Mouse (Mus musculus) thymus, postnatal 10 days (tissue): ENCODE data around the gene Mpp2.

Source experiments
- DNase-seq, 2 experiments: peaks; one replicate each; pipeline ENCODE4 v3.0.0; 2021; ENCODE audit warnings: low spot score in 2 of 2

Gene Mpp2

GRCm38 (mm10) chr11:102087931-102088898 lies at the start of gene Mpp2:
Gene Mpp2, minus strand, starts transcription at chr11:102088515.
- no peak for DNase-seq

GRCm38 (mm10) chr11:102137625-102138446 lies 49.5 kb upstream of the Mpp2 start:
- DNase-seq, result no peak

GRCm38 (mm10) chr11:102134516-102134915 lies 46.2 kb upstream of the Mpp2 start:
- no peak for DNase-seq

GRCm38 (mm10) chr11:102117386-102117785 lies 29.1 kb upstream of the Mpp2 start:
- DNase-seq, result no peak

- no peak for DNase-seq
Measured at GRCm38 (mm10) chr11:102116241-102116640, 27.9 kb upstream of the Mpp2 start.

GRCm38 (mm10) chr11:102111576-102111975 lies 23.3 kb upstream of the Mpp2 start:
- no peak for DNase-seq

- DNase-seq, result no peak
Measured at GRCm38 (mm10) chr11:102107732-102108131, 19.4 kb upstream of the Mpp2 start, which contains the start of gene Pyy. Gene Pyy, minus strand, starts transcription at chr11:102107832.

GRCm38 (mm10) chr11:102106911-102107310 lies 18.6 kb upstream of the Mpp2 start:
- no peak for DNase-seq

GRCm38 (mm10) chr11:102102485-102103258 lies 14.4 kb upstream of the Mpp2 start:
- DNase-seq, result peak in 1 of 2 experiments; percentile 61

GRCm38 (mm10) chr11:102101219-102101618 lies 12.9 kb upstream of the Mpp2 start, which contains the start of gene Ppy:
Gene Ppy, minus strand, starts transcription at chr11:102101319.
- no peak for DNase-seq

GRCm38 (mm10) chr11:102096887-102097391 lies 8.6 kb upstream of the Mpp2 start:
- DNase-seq, result peak in 1 of 2 experiments; percentile 45

- no peak for DNase-seq
Measured at GRCm38 (mm10) chr11:102096446-102096845, 8.1 kb upstream of the Mpp2 start.

GRCm38 (mm10) chr11:102095676-102096075 lies 7.4 kb upstream of the Mpp2 start:
- no peak for DNase-seq

- no peak for DNase-seq
Measured at GRCm38 (mm10) chr11:102089088-102089808, 933 bp upstream of the Mpp2 start.

GRCm38 (mm10) chr11:102087081-102087751 lies 1.1 kb downstream of the Mpp2 start:
- peak; percentile 10 to 31 for DNase-seq

GRCm38 (mm10) chr11:102086331-102086730 lies 2.0 kb downstream of the Mpp2 start:
- no peak for DNase-seq

GRCm38 (mm10) chr11:102084159-102084558 lies 4.2 kb downstream of the Mpp2 start:
- DNase-seq, result no peak

GRCm38 (mm10) chr11:102083193-102083592 lies 5.1 kb downstream of the Mpp2 start:
- no peak for DNase-seq

GRCm38 (mm10) chr11:102082322-102082721 lies 6.0 kb downstream of the Mpp2 start:
- no peak for DNase-seq

GRCm38 (mm10) chr11:102073722-102074121 lies 14.6 kb downstream of the Mpp2 start:
- DNase-seq, result no peak
